Mouse (Mus musculus): ENCODE measurements around the gene Gtf2ird1. TPM values are rescaled to one million over a fixed set of nuclear protein-coding genes. Genes with fewer than 3 reads are reported as not detected.

The Gtf2ird1 gene
- polyA plus RNA-seq, 1 experiment from 2014 or later: 93.3 TPM

- no peak for ATAC-seq (replicated peaks)
- H3K9ac ChIP-seq (replicated peaks): no peak overlapping the region
- no peak overlapping the region for H3K27ac ChIP-seq (replicated peaks)
- peaks cover 5% of the 10 kb centered on the region; the same call in 1 of the 2 replicates for H3K4me1 ChIP-seq
- H3K36me3 ChIP-seq: no peaks in the 10 kb centered on the region
- no peak overlapping the region for H3K4me2 ChIP-seq (replicated peaks)
- H3K4me3 ChIP-seq: no peak overlapping the region
- no peaks in the 10 kb centered on the region for H3K27me3 ChIP-seq
- no peaks in the 10 kb centered on the region for H3K9me3 ChIP-seq
- 95% methylated on average over 6 of the region's 6 CpGs for WGBS
These were observed 128.0 kb downstream of the Gtf2ird1 start for GRCm38 (mm10) chr5:134328482-134329001.

- no peak for ATAC-seq (replicated peaks)
- WGBS: 72% methylated on average over 13 of the region's 13 CpGs
- Histone ChIP-seq H3K27ac (replicated peaks) (no peak overlapping the region), H3K4me1 (no peaks in the 10 kb centered on the region), H3K9ac (replicated peaks) (no peak overlapping the region), H3K4me2 (replicated peaks) (no peak overlapping the region), H3K27me3 (no peaks in the 10 kb centered on the region), H3K9me3 (no peaks in the 10 kb centered on the region), H3K4me3 (no peak overlapping the region), H3K36me3 (no peaks in the 10 kb centered on the region)
These were observed 130.5 kb downstream of the Gtf2ird1 start for GRCm38 (mm10) chr5:134325856-134326566.

- Histone ChIP-seq H3K9me3 (no peaks in the 10 kb centered on the region), H3K27me3 (no peaks in the 10 kb centered on the region), H3K9ac (replicated peaks) (no peak overlapping the region), H3K36me3 (no peaks in the 10 kb centered on the region), H3K27ac (replicated peaks) (no peak overlapping the region), H3K4me2 (replicated peaks) (no peak overlapping the region), H3K4me1 (no peaks in the 10 kb centered on the region), H3K4me3 (no peak overlapping the region)
- WGBS: 49% methylated on average over 2 of the region's 2 CpGs
- ATAC-seq (replicated peaks): no peak
These were observed 132.6 kb downstream of the Gtf2ird1 start for GRCm38 (mm10) chr5:134323869-134324268.

- ATAC-seq (replicated peaks): no peak
- Histone ChIP-seq H3K4me2 (replicated peaks) (no peak overlapping the region), H3K27ac (replicated peaks) (no peak overlapping the region), H3K4me3 (no peak overlapping the region), H3K36me3 (no peaks in the 10 kb centered on the region), H3K9ac (replicated peaks) (no peak overlapping the region), H3K4me1 (no peaks in the 10 kb centered on the region), H3K27me3 (no peaks in the 10 kb centered on the region), H3K9me3 (no peaks in the 10 kb centered on the region)
- WGBS: 94% methylated on average over 13 of the region's 13 CpGs
These were observed 133.2 kb downstream of the Gtf2ird1 start for GRCm38 (mm10) chr5:134323311-134323710.

- no peak for ATAC-seq (replicated peaks)
- WGBS: 85% methylated on average over 13 of the region's 13 CpGs
These were observed 134.2 kb downstream of the Gtf2ird1 start for GRCm38 (mm10) chr5:134322355-134322754.

GRCm38 (mm10) chr5:134321699-134322098 is 134.8 kb downstream of the Gtf2ird1 start:
- Histone ChIP-seq H3K9ac (replicated peaks) (no peak overlapping the region), H3K4me1 (0 out of 2 replicates have a peak, but pooled peaks cover 3% of the 10 kb centered on the region), H3K9me3 (no peaks in the 10 kb centered on the region), H3K27ac (replicated peaks) (no peak overlapping the region), H3K27me3 (no peaks in the 10 kb centered on the region), H3K4me3 (no peak overlapping the region), H3K36me3 (no peaks in the 10 kb centered on the region), H3K4me2 (replicated peaks) (no peak overlapping the region)
- no peak for ATAC-seq (replicated peaks)
- WGBS: 71% methylated on average over 7 of the region's 7 CpGs

More at GRCm38 (mm10) chr5:134322355-134322754, 134.2 kb downstream of the Gtf2ird1 start:
- Histone ChIP-seq H3K4me3 (no peak overlapping the region), H3K27ac (replicated peaks) (no peak overlapping the region), H3K9ac (replicated peaks) (no peak overlapping the region), H3K36me3 (no peaks in the 10 kb centered on the region), H3K27me3 (no peaks in the 10 kb centered on the region), H3K4me2 (replicated peaks) (no peak overlapping the region), H3K9me3 (no peaks in the 10 kb centered on the region), H3K4me1 (no peaks in the 10 kb centered on the region)

- no peak overlapping the region for H3K27ac ChIP-seq (replicated peaks)
- peaks cover 16% of the 10 kb centered on the region for H3K4me1 ChIP-seq
- no peaks in the 10 kb centered on the region for H3K27me3 ChIP-seq
- H3K9me3 ChIP-seq: no peaks in the 10 kb centered on the region
- no peak overlapping the region for H3K9ac ChIP-seq (replicated peaks)
- no peaks in the 10 kb centered on the region for H3K36me3 ChIP-seq
- ATAC-seq (replicated peaks): no peak
- WGBS: 93% methylated on average over 6 of the region's 6 CpGs
- no peak overlapping the region for H3K4me3 ChIP-seq
- no peak overlapping the region for H3K4me2 ChIP-seq (replicated peaks)
These were observed 137.6 kb downstream of the Gtf2ird1 start for GRCm38 (mm10) chr5:134318903-134319302.

GRCm38 (mm10) chr5:134316721-134317120 is 139.8 kb downstream of the Gtf2ird1 start:
- peak overlapping the region; percentile 99; the same call in 1 of the 2 replicates for H3K27ac ChIP-seq (replicated peaks)
- H3K4me1 ChIP-seq: peaks cover 26% of the 10 kb centered on the region
- H3K4me2 ChIP-seq (replicated peaks): no peak overlapping the region
- no peaks in the 10 kb centered on the region for H3K27me3 ChIP-seq
- H3K9me3 ChIP-seq: no peaks in the 10 kb centered on the region
- H3K4me3 ChIP-seq: no peak overlapping the region
- H3K9ac ChIP-seq (replicated peaks): no peak overlapping the region
- no peak for ATAC-seq (replicated peaks)
- no peaks in the 10 kb centered on the region for H3K36me3 ChIP-seq
- 33% methylated on average over 7 of the region's 7 CpGs for WGBS

GRCm38 (mm10) chr5:134315623-134316350 is 140.7 kb downstream of the Gtf2ird1 start:
- H3K27me3 ChIP-seq: no peaks in the 10 kb centered on the region
- WGBS: under 1% methylated on average over 25 of the region's 25 CpGs
- no peaks in the 10 kb centered on the region for H3K9me3 ChIP-seq
- H3K9ac ChIP-seq (replicated peaks): 0 out of 2 replicates have a peak overlapping the region, but pooled peaks have one; percentile 57
- H3K4me2 ChIP-seq (replicated peaks): peak overlapping the region; percentile 89
- H3K27ac ChIP-seq (replicated peaks): peak overlapping the region; percentile 99
- H3K4me3 ChIP-seq: peak overlapping the region; percentile 92
- H3K4me1 ChIP-seq: peaks cover 35% of the 10 kb centered on the region
- ATAC-seq (replicated peaks): no peak
- H3K36me3 ChIP-seq: peaks cover under 1% of the 10 kb centered on the region; the same call in 1 of the 2 replicates

- Histone ChIP-seq H3K27ac (replicated peaks) (peak within 1 kb of the TSS; percentile 99), H3K9me3 (no peaks in the 10 kb centered on the region), H3K4me3 (peak within 1 kb of the TSS; percentile 92), H3K27me3 (no peaks in the 10 kb centered on the region), H3K4me1 (peaks cover 36% of the 10 kb centered on the region), H3K9ac (replicated peaks) (peak within 1 kb of the TSS; percentile 97), H3K36me3 (peaks cover 9% of the 10 kb centered on the region), H3K4me2 (replicated peaks) (peak within 1 kb of the TSS; percentile 89)
- 1% methylated on average over 40 of the region's 40 CpGs for WGBS
- peak; percentile 95 for ATAC-seq (replicated peaks)
These were observed 141.6 kb downstream of the Gtf2ird1 start, which contains the start of gene Gtf2i for GRCm38 (mm10) chr5:134314688-134315622. Gtf2i (minus strand) TSS chr5:134314760.

GRCm38 (mm10) chr5:134314068-134314674 is 142.3 kb downstream of the Gtf2ird1 start:
- ATAC-seq (replicated peaks): peak; percentile 40
- peak overlapping the region; percentile 99 for H3K27ac ChIP-seq (replicated peaks)

More at GRCm38 (mm10) chr5:134314068-134314674, 142.3 kb downstream of the Gtf2ird1 start:
- Histone ChIP-seq H3K9me3 (no peaks in the 10 kb centered on the region), H3K4me3 (peak overlapping the region; percentile 92), H3K9ac (replicated peaks) (peak overlapping the region; percentile 97), H3K27me3 (no peaks in the 10 kb centered on the region), H3K36me3 (peaks cover 17% of the 10 kb centered on the region), H3K4me2 (replicated peaks) (peak overlapping the region; percentile 44), H3K4me1 (peaks cover 36% of the 10 kb centered on the region)
- WGBS: under 1% methylated on average over 51 of the region's 64 CpGs

All from forebrain, embryonic 15.5 days (tissue).